Mouse (Mus musculus): Measurements from ENCODE around the gene Rras. TPM values are rescaled to one million over a fixed set of nuclear protein-coding genes. Genes with fewer than 3 reads are reported as not detected.

Gene Rras
- total RNA-seq, 2 experiments from 2014 or later: 12.0 to 13.8 TPM

- no peak for DNase-seq (ENCODE audit: low spot score in 2 of 2)
- intact Hi-C loops (cut with DNase I): loop anchor here (2.0 kb wide), 1 partner anchor 17 kb away; no protein-coding TSS in a partner anchor
Measured at GRCm38 (mm10) chr7:44997940-44998428, 19.8 kb upstream of the Rras start.

DNA sequence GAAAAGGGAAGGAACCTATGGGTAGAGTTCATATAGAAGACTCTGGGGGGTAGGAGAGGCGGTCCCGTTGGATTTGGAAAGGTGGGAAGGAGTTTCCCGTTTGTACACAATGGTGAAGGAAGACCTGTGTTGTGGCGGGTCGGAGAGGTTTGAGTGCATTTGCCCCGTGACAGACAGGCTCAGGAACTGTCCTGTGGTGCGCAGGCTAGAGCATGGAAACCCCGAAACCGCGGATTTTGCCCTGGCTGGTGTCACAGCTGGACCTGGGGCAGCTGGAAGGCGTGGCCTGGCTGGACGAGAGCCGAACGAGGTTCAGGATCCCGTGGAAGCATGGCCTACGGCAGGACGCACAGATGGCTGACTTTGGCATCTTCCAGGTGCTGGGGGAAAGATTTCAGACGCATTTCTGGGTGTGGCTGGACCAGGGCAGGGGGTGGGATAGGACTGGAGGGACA lies 19.2 kb upstream of the Rras start, which contains the start of gene Bcl2l12:
TSS of gene Bcl2l12 (minus strand) at position 212 of the 455 bp plus-strand sequence.
- no peak for DNase-seq (ENCODE audit: low spot score in 2 of 2)
- intact Hi-C loops (cut with DNase I): loop anchor here (2.0 kb wide), 1 partner anchor 16 kb away; no protein-coding TSS in a partner anchor

DNA sequence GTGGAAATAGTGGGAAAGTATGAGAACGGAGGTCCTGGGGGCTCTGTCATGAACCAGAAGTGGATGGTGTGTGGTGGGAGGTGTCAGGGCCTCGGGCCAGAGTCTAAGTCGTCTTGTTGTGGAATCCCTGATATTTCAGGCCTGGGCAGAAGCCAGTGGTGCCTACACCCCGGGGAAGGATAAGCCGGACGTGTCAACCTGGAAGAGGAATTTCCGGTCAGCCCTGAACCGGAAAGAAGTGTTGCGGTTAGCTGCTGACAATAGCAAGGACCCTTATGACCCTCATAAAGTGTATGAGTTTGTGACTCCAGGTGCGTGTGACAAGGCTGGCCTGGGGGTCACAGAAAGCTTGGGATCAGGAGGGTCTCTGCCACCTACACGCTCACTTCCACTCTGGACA lies 18.0 kb upstream of the Rras start:
- intact Hi-C loops (cut with DNase I): loop anchor here (2.0 kb wide), 1 partner anchor 15 kb away; no protein-coding TSS in a partner anchor
- no peak for DNase-seq (ENCODE audit: low spot score in 2 of 2)

GRCm38 (mm10) chr7:45000539-45001114 lies 17.1 kb upstream of the Rras start:
- DNase-seq (ENCODE audit: low spot score in 2 of 2): no peak
- intact Hi-C loops (cut with DNase I): no loop called here

DNA sequence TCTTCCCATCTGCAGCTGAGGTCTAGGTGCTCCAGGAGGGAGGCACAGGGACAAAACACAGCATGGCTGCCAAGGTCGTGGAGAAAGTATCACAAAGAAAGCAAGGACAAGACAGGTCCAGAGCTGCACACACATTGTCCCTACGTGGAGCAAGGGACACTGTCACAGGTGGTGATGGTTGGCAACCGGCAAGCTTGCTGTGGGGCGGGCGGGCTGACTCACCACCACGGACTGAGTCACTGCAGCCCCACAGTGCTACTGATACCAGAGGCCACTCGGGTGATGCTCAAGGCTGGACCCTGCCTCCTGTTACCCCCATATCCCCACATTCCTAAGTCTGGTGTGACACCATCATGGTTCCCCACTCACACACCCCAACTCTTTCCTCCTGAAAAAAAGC lies 15.3 kb upstream of the Rras start:
- intact Hi-C loops (cut with DNase I): no loop called here
- no peak for DNase-seq (ENCODE audit: low spot score in 2 of 2)

GRCm38 (mm10) chr7:45004546-45004945 lies 13.2 kb upstream of the Rras start:
- no peak for DNase-seq (ENCODE audit: low spot score in 2 of 2)
- intact Hi-C loops (cut with DNase I): no loop called here

GRCm38 (mm10) chr7:45005321-45005992 lies 12.3 kb upstream of the Rras start:
- intact Hi-C loops (cut with DNase I): no loop called here
- no peak for DNase-seq (ENCODE audit: low spot score in 2 of 2)

GRCm38 (mm10) chr7:45006503-45006902 lies 11.3 kb upstream of the Rras start:
- no peak for DNase-seq (ENCODE audit: low spot score in 2 of 2)
- intact Hi-C loops (cut with DNase I): no loop called here

GRCm38 (mm10) chr7:45007141-45007540 lies 10.6 kb upstream of the Rras start:
- DNase-seq (ENCODE audit: low spot score in 2 of 2): no peak

DNA sequence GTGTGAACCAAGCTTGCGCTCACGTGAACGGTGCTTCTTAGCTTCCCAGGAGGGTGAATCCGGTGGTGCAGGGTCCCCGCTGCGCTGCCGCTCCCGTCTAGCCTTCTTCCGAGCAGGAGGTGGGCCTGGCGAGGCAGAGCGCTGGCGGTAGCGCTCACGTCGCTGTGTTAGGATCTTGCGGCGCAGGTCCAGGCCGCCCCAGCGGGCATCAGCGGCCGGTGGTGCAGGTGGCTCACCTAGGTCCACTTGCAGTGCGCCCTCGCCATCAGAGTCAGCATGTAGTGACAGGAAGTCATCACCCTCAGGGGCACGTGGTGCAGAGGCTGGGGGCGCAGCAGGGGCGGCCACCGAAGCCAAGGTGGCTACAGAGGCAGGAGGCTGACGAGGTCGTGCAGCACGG lies 9.9 kb upstream of the Rras start:
- intact Hi-C loops (cut with DNase I): no loop called here
- DNase-seq (ENCODE audit: low spot score in 2 of 2): no peak

More at GRCm38 (mm10) chr7:45007141-45007540, 10.6 kb upstream of the Rras start:
- intact Hi-C loops (cut with DNase I): no loop called here

DNA sequence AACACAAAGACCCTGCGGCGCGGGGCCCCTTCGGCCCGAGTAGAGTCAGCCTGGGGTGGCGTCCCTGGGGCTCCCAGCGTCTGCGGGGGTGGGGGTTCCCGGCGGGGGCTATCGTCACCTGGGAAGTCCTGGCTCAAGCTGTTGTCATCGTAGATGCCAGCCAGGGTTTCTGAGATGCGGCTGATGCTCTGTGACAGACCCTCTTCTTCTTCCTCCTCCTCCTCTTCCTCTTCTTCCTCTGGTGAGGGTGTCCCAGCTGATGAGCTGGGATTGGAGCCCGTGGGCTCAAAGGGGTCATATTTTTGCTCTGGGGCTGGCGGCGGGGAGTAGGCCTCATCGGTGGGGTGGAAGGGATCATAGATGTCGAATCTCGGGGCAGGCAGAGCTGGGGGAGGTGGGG lies 9.3 kb upstream of the Rras start:
- intact Hi-C loops (cut with DNase I): no loop called here
- DNase-seq (ENCODE audit: low spot score in 2 of 2): no peak

DNA sequence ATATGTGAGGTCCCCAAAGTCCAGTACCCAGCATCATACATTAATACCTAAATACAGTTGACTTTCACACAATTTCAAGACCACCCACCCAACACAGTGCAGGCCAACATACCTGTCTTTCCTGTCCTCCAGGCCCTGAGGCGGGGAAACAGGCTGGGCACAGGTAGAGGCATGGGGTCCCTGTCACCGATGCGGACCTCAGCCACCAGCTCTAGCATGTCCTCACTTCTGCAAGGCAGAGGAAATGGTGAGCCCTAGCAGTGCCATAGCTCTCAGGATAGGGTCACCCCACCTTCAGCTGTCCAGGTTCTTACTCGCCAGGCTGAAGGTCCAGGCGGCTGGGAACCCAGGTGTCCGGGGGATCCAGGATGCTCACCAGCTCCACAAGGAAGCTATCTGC lies 5.8 kb upstream of the Rras start:
- no peak for DNase-seq (ENCODE audit: low spot score in 2 of 2)
- intact Hi-C loops (cut with DNase I): no loop called here

DNA sequence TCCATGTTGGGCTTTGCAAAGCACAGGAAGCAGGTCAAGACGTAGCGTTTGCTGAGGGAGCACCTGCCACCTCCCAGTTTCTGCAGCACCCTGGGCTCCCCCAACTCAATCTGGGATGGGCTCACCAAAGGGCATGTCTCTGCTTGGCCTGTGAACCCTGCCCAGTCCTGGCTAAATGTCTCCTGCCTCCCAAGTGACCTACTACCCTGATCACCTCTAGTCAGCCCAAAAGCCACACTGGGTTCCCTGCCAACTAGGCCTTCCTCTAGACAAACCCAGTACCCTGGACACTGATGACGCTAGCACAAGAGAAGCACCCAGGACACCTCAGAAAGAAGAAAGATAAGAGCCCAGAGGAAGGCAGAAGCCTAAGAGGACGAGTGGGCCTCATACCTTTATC lies 4.9 kb upstream of the Rras start:
- intact Hi-C loops (cut with DNase I): no loop called here
- no peak for DNase-seq (ENCODE audit: low spot score in 2 of 2)

DNA sequence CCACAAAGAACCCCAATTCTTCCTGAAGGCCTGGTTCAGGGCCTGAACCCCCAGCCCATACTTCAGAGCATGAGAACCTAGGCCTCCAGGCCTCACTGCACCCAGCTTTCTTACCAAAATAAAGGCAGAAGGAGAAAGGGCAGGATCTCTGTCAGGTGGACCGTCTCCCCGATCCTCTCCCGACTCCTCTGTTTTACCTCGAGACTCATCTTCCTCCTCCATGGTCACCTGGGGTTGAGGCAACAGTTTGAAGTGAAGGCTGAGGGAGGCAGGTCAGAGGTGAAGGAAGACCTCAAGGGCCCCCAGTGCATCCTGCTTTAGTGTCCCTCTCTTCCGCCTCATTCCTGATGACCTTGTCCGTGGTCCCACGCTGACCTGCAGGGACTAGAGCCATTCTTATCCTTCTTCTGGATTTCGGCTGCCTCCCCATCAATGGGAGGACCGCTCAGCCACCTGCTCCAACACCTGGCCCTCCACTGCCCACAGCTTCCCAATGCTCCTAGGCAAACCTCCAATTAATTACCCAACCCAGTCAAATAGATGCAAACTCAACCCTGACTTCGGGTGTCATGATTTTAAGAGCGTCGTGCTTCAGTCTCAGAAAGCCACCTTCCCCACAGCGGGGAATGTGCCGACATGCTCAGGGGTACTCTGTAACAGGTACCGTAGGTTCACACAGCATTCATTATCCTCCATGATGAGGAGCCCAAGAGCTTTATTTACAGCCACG lies 4.2 kb upstream of the Rras start:
- no peak for DNase-seq (ENCODE audit: low spot score in 2 of 2)
- intact Hi-C loops (cut with DNase I): loop anchor here (2.0 kb wide), 1 partner anchor 15 kb away; the partner anchor contains the start of gene Bcl2l12

GRCm38 (mm10) chr7:45014096-45014451 lies 3.7 kb upstream of the Rras start:
- intact Hi-C loops (cut with DNase I): loop anchor here (2.0 kb wide), 1 partner anchor 15 kb away; the partner anchor contains the start of gene Bcl2l12
- no peak for DNase-seq (ENCODE audit: low spot score in 2 of 2)

DNA sequence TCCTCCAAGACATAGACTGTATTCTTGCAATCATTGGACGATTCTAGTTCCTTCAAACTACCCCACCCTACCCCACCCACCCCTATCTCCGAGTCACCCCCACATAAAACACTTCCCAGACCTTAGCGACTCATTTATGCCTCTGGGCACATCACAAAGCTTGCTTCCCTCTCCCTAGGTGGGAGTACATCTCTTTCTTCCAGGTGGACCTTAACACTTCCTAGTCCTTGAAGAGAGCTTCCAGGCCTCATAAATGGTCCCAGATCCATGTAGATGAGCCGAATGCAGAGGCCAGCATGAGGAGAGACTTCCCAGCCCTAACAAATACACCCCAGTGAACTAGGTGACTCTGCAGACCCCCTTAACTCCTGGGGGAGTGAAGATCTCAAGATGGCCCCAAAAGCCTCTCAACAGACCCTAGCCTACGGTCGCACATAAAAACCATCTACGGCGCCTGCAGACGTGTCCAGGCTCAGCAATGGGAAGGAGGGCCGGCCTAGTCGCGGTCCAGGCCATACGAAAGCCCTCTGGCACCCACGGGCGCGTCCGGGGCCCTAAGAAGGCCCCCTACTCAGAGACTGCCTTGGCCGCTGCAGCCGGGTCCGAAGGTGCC lies 2.3 kb upstream of the Rras start:
- DNase-seq (ENCODE audit: low spot score in 2 of 2): no peak
- intact Hi-C loops (cut with DNase I): loop anchor here (2.0 kb wide), 1 partner anchor 17 kb away; the partner anchor contains the start of gene Bcl2l12

DNA sequence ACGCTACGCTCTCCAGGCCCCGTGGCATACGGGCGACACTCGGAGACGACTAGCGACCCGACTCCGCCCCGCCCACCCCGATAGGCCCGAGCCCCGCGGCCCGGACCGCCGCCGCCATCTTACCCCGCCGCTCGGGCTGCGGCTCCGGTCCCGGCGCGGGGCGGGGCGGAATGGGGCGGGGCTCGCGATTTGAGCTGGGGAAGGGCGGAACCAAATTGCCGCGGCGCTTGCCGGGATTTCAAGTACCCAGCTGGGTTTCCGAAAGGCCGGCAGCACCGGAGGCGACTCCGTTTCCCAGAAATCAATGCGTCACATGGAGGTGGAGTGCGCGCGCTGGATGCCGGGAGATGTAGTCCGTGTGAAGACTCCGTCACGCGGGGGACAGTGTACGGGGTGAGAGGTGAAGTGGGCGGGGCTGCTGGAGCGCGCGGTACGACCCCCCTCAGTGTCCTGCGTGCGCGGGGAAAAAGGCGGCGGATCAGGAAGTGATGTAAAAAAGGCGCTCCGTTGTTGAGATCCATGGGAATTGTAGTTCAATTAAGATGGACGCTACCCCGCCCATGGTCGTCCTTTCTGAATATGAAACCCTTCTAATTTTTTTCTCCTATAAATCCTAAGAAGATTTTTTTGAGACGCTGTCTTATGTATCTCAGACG lies 1.7 kb upstream of the Rras start, which contains the start of gene Scaf1:
TSS of gene Scaf1 (minus strand) at position 407 of the 656 bp plus-strand sequence.
- peak; percentile 100 for DNase-seq (ENCODE audit: low spot score in 2 of 2)
- intact Hi-C loops (cut with DNase I): loop anchor here (2.0 kb wide), 1 partner anchor 17 kb away; the partner anchor contains the start of gene Bcl2l12

GRCm38 (mm10) chr7:45016761-45017160 lies 1.0 kb upstream of the Rras start:
- intact Hi-C loops (cut with DNase I): loop anchor here (1.0 kb wide), 1 partner anchor 37 kb away; no protein-coding TSS in a partner anchor
- DNase-seq (ENCODE audit: low spot score in 2 of 2): no peak

- DNase-seq (ENCODE audit: low spot score in 2 of 2): no peak
- intact Hi-C loops (cut with DNase I): no loop called here
Measured at GRCm38 (mm10) chr7:45019031-45019571, 1.3 kb downstream of the Rras start.

Measured in left cerebral cortex, postnatal 25 days (tissue).